Comparison of ENCODE assay signal across 30 mouse cellular contexts in the genomic region with DNA sequence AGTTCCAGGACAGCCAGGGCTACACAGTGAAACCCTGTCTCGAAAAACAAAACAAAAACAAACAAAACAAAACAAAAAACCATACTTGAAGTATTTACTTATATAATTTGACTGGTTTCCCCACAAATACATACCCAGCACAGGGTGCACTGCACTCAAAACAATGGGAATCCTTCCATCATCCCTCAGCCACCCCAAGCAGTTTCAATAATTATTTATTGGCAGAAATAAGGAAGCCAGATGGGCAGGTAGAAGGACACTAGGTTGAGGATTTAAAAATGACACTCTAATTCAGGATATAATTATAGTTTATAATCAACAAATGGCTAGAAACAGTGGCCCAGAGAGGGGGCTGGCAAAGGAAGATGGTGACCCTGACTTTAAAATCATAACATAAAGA.
"Had no signal": no experiment of that assay in that cellular context is flagged by ENCODE, and none has a peak within 500 bp of the region (broad histone marks: within the 10 kb centered on the region; RNA-seq: fewer than 3 reads in every experiment).

No protein-coding gene starts in this region.

- H3K27me3 ChIP-seq: heart, embryonic 12.5 days; heart, embryonic 13.5 days; heart, embryonic 15.5 days; hindbrain, embryonic 12.5 days; hindbrain, embryonic 13.5 days; hindbrain, embryonic 15.5 days; intestine, embryonic 15.5 days; kidney, embryonic 15.5 days had no signal

- H3K4me3 ChIP-seq: heart, embryonic 12.5 days; heart, embryonic 13.5 days; heart, embryonic 15.5 days; hindbrain, embryonic 10.5 days; hindbrain, embryonic 12.5 days; hindbrain, embryonic 13.5 days; hindbrain, embryonic 15.5 days; intestine, embryonic 15.5 days; kidney, embryonic 15.5 days; layer of hippocampus, adult 2 months; left cerebral cortex, adult 2 months had no signal

- DNase-seq: heart, postnatal 10 days; heart, postnatal 14 days; heart, postnatal 36 days; heart, postnatal 4 days; kidney, adult 11 months; kidney, adult 18-20 months; kidney, adult 2 months; kidney, adult 8-10 months; kidney, adult 9 months; kidney, postnatal 10 days; kidney, postnatal 14 days; kidney, postnatal 25 days; kidney, postnatal 36 days; kidney, postnatal 4 days; layer of hippocampus, adult 9-11 months; layer of hippocampus, postnatal 36 days had no signal

- H3K4me1 ChIP-seq: intestine, embryonic 15.5 days had no signal

- H3K27ac ChIP-seq: heart, embryonic 13.5 days; heart, embryonic 15.5 days; hindbrain, embryonic 10.5 days; hindbrain, embryonic 12.5 days; hindbrain, embryonic 13.5 days; hindbrain, embryonic 14.5 days; hindbrain, embryonic 15.5 days; hindbrain, postnatal 0 days; intestine, embryonic 15.5 days; kidney, embryonic 15.5 days; kidney, postnatal 0 days; layer of hippocampus, adult 2 months; left cerebral cortex, adult 2 months had no signal
